Mouse (Mus musculus) cortical plate, adult 2 months (tissue): Measurements from ENCODE around the gene Ndufb7. TPM values are rescaled to one million over a fixed set of nuclear protein-coding genes. Genes with fewer than 3 reads are reported as not detected.

ENCODE experiments used
- H3K27ac ChIP-seq: fragments of 200-500 bp; 2 replicates; pipeline ENCODE4 v1.5.1; 2012; ENCODE audit warnings: low read length, control low read depth, inconsistent platforms; ENCODE audit not compliant: insufficient read depth
- H3K4me1 ChIP-seq: fragments of 200-500 bp; 2 replicates; pipeline ENCODE4 v1.6.1; 2011; ENCODE audit warnings: low read length; ENCODE audit not compliant: control insufficient read depth, insufficient read depth
- H3K4me3 ChIP-seq: fragments of 200-500 bp; 2 replicates; pipeline ENCODE4 v1.5.1; 2011; ENCODE audit warnings: mild to moderate bottlenecking, low read length, control low read depth; ENCODE audit not compliant: insufficient read depth
- CTCF ChIP-seq: fragments of 200-500 bp; IDR thresholded peaks from 2 replicates; pipeline ENCODE4 v1.5.1; 2011; ENCODE audit warnings: mild to moderate bottlenecking, control low read depth, low read length; ENCODE audit not compliant: insufficient read depth; ENCODE audit errors: extremely low read depth
- POLR2A ChIP-seq: fragments of 200-500 bp; IDR thresholded peaks from 2 replicates; pipeline ENCODE4 v1.6.1; 2011; ENCODE audit warnings: mild to moderate bottlenecking, low read length, control low read depth; ENCODE audit not compliant: insufficient read depth; ENCODE audit errors: extremely low read depth
- polyA plus RNA-seq: library from polyadenylated mRNA; depleted of rRNA; stranded (reverse); fragments of >200 nt; gene quantifications from 2 replicates; pipeline ENCODE4 v1.2.3, GENCODE M21; 2012; rRNA removed

Gene Ndufb7
- polyA plus RNA-seq, 1 experiment = 325 TPM

DNA sequence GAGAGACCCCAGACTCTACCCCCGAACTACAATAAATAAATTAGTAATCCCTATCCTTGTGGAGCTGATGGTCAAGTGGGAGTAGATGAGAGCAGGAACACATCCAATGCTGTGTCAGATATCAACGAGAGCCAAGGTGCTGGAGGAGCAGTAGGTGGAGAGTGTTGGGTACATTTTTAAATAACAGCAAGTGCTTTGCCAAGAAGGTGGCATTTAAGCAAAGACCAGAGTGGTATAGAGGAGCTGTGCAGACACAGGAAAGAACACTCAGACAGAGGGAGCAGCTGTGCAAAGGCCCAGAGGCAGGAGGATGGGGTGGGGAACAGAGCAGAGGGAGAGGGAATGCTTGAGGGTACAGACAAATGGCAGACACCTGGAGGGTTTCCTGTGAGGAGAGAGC, 50.6 kb downstream of the Ndufb7 start:
- Histone ChIP-seq H3K4me3 (no peak overlapping the region), H3K27ac (no peak overlapping the region; the same call in 1 of the 2 replicates), H3K4me1 (peaks cover 2% of the 10 kb centered on the region; the same call in 1 of the 2 replicates)
- TF ChIP-seq POLR2A = no peak

DNA sequence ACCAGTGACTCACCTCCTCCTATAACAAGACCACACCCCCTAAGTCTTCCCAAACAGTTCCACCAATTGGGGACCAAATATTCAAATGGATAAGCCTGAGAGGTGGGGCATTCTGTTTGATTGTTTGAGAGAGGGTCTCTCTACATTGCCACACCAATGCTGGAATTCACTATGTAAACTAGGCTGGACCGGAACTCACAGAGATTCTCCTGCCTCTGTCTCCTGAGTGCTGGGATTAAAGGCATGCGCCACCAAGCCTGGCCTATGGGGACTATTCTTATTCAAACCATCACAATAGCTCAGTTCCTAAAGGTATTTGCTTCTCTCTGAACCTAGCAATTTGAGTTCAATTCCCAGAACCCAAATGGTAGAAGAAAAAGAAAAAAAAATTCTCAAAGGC, 52.1 kb downstream of the Ndufb7 start:
- Histone ChIP-seq H3K27ac (no peak overlapping the region), H3K4me3 (no peak overlapping the region), H3K4me1 (peaks cover 2% of the 10 kb centered on the region; the same call in 1 of the 2 replicates)
- TF ChIP-seq CTCF (no peak), POLR2A (no peak)

DNA sequence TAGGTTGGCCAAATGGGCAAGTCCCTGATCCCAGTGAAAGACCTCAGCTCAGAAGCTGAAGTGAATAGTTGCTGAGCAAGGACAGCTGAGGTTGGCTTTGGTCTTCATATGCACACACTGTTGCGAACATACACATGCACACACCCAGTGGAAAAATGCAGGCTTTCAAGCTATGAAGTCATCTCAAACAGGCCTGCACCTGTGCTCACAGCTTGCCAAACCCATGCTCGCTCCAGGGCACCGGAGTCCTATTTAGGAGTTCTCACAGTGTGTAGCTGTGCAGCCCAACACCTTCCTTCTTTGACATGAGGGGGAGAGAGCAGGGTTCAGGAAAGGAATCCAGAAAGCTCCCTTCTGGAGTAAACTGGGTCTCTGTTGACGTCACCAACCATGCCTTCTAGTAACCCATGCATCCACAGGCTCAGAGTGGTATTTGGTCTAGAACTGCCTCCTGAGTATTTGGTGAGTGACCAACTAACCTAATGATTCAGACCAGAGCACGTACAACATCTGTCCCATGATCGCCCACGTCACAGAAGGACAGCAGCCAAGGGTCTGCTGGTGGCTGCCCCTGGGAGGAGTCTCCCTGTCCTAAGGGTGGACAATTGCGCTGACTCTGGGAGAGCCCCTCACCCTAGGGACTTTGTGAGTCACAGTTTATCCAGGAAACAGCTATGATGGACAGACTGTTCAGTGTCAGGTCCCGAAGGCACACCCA, 53.3 kb downstream of the Ndufb7 start:
- H3K27ac ChIP-seq = no peak overlapping the region
- H3K4me1 ChIP-seq = peaks cover 2% of the 10 kb centered on the region; the same call in 1 of the 2 replicates
- no peak for TF ChIP-seq CTCF
- no peak for TF ChIP-seq POLR2A
- no peak overlapping the region for H3K4me3 ChIP-seq

Other genes starting within 250 kb of the Ndufb7 start
- gene Elmod2, start 234.2 kb upstream of the Ndufb7 start, polyA plus RNA-seq = 9.2 and 9.4 TPM in 2 replicates
- not detected in 2 replicates for gene Mgat4d, start 218.2 kb upstream of the Ndufb7 start, polyA plus RNA-seq
- 8.3 and 8.8 TPM in 2 replicates for gene Clgn, start 176.8 kb upstream of the Ndufb7 start, polyA plus RNA-seq
- 233 and 248 TPM in 2 replicates for gene Scoc, start 108.3 kb upstream of the Ndufb7 start, polyA plus RNA-seq
- not detected in 2 replicates for gene Olfr370, start 30.9 kb upstream of the Ndufb7 start, polyA plus RNA-seq
- 854 and 882 TPM in 2 replicates for gene Tecr, start 41.3 kb downstream of the Ndufb7 start, polyA plus RNA-seq
- gene Dnajb1, start 41.5 kb downstream of the Ndufb7 start, polyA plus RNA-seq = 39.7 and 41.9 TPM in 2 replicates
- 93.6 and 94.6 TPM in 2 replicates for gene Gipc1, start 86.0 kb downstream of the Ndufb7 start, polyA plus RNA-seq
- 1.6 and 2.2 TPM in 2 replicates for gene Ptger1, start 100.0 kb downstream of the Ndufb7 start, polyA plus RNA-seq
- gene Pkn1, start 132.5 kb downstream of the Ndufb7 start, polyA plus RNA-seq = 60.8 and 70.2 TPM in 2 replicates
- gene Ddx39, start 148.5 kb downstream of the Ndufb7 start, polyA plus RNA-seq = 26.5 and 29.0 TPM in 2 replicates
- 25.9 and 26.9 TPM in 2 replicates for gene Adgre5, start 174.7 kb downstream of the Ndufb7 start, polyA plus RNA-seq